24 mouse cellular contexts compared by ENCODE assay signal in the genomic region with DNA sequence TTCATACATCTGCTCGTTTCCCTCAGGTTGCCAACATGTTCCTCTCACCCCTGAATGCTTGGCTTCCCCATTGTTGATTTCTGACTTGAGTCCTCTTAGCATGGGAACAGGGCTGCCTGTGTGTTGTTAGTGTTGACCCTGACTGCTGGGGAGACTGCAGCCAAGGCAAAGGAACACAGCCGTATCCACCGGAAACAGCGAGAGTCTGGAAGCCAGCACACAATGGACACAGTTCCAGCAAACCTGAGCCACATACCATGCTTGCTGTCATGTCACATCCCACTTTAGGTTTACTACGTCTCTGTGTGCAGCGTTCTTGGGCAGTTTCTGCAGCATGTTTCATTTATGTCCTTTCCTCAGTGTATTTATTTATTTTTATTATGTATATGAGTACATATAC. TPM values are rescaled to one million over a fixed set of nuclear protein-coding genes. Genes with fewer than 3 reads are reported as not detected.
DNase-seq lines count a peak whose midpoint lies in the region; ATAC-seq lines count a peak whose summit lies in the region.
"Had no signal": no experiment of that assay in that cellular context is flagged by ENCODE, and none has a peak within 500 bp of the region (broad histone marks: within the 10 kb centered on the region; RNA-seq: fewer than 3 reads in every experiment).

No protein-coding gene starts in this region.

- no peaks in the 10 kb centered on the region for H3K36me3 ChIP-seq in heart, embryonic 11.5 days (ENCODE audit: control insufficient read depth, insufficient read depth, low read length)
- no peaks in the 10 kb centered on the region for H3K36me3 ChIP-seq in megakaryocyte, embryonic 14.5 days (replicated peaks; ENCODE audit: low read length)
- H3K36me3 ChIP-seq in heart, embryonic 15.5 days: no peaks in the 10 kb centered on the region
- H3K36me3 ChIP-seq: embryonic facial prominence, embryonic 12.5 days; forebrain, embryonic 12.5 days had no signal

- ATAC-seq in heart, embryonic 11.5 days (replicated peaks; ENCODE audit: insufficient number of reproducible peaks, low FRiP score, low TSS enrichment): no peak
- ATAC-seq in megakaryocyte, adult 5-6 weeks (ENCODE audit: poor library complexity, severe bottlenecking): no peak
- ATAC-seq in heart, embryonic 15.5 days (replicated peaks; ENCODE audit: insufficient number of reproducible peaks, insufficient read depth, low FRiP score, low read depth): no peak; the same call in 1 of the 2 replicates
- ATAC-seq: activated CD4-positive, CD25-positive, alpha-beta regulatory T cell, adult 4 months; liver, postnatal 0 days had no signal

- no peak overlapping the region for H3K9ac ChIP-seq in heart, embryonic 11.5 days (ENCODE audit: low read depth, low read length)
- H3K9ac ChIP-seq in heart, embryonic 15.5 days: no peak overlapping the region
- H3K9ac ChIP-seq: embryonic facial prominence, embryonic 12.5 days; forebrain, embryonic 12.5 days; hindbrain, embryonic 14.5 days; limb, embryonic 12.5 days; liver, postnatal 0 days had no signal

- intact Hi-C loops in heart, postnatal 25 days (cut with DNase I): no loop called here

- 63% methylated on average over 6 of the region's 6 CpGs for WGBS in heart, embryonic 11.5 days (ENCODE audit: insufficient replicate concordance)
- whole genome bisulfite sequencing in heart, embryonic 15.5 days: 58% methylated on average over 6 of the region's 6 CpGs

- H3K9me3 ChIP-seq in heart, embryonic 11.5 days (replicated peaks; ENCODE audit: control insufficient read depth, low read length): no peaks in the 10 kb centered on the region
- H3K9me3 ChIP-seq in megakaryocyte, embryonic 14.5 days: no peaks in the 10 kb centered on the region
- no peaks in the 10 kb centered on the region for H3K9me3 ChIP-seq in heart, embryonic 15.5 days (replicated peaks)
- H3K9me3 ChIP-seq: embryonic facial prominence, embryonic 12.5 days; forebrain, embryonic 12.5 days; G1E; limb, embryonic 12.5 days had no signal

- H3K4me1 ChIP-seq in heart, embryonic 11.5 days (ENCODE audit: control insufficient read depth, insufficient read depth, low read length): peaks cover 12% of the 10 kb centered on the region
- H3K4me1 ChIP-seq in megakaryocyte, embryonic 14.5 days: peaks cover 10% of the 10 kb centered on the region
- peaks cover 16% of the 10 kb centered on the region for H3K4me1 ChIP-seq in heart, embryonic 15.5 days (replicated peaks)
- H3K4me1 ChIP-seq: embryonic facial prominence, embryonic 12.5 days had no signal

- peak overlapping the region; percentile 41 for H3K27ac ChIP-seq in heart, embryonic 11.5 days (ENCODE audit: low read depth, low read length)
- peak overlapping the region; percentile 37; the same call in 1 of the 2 replicates for H3K27ac ChIP-seq in heart, embryonic 15.5 days
- H3K27ac ChIP-seq: embryonic facial prominence, embryonic 12.5 days; forebrain, embryonic 12.5 days; hindbrain, embryonic 14.5 days; limb, embryonic 12.5 days had no signal

- no peaks in the 10 kb centered on the region for H3K27me3 ChIP-seq in heart, embryonic 11.5 days (ENCODE audit: control insufficient read depth, insufficient read depth, low read length)
- no peaks in the 10 kb centered on the region for H3K27me3 ChIP-seq in megakaryocyte, embryonic 14.5 days (replicated peaks)
- H3K27me3 ChIP-seq in heart, embryonic 15.5 days: no peaks in the 10 kb centered on the region
- H3K27me3 ChIP-seq: CH12.LX; embryonic facial prominence, embryonic 12.5 days; forebrain, embryonic 12.5 days; limb, embryonic 12.5 days had no signal

- no peak for DNase-seq in heart, postnatal 25 days (ENCODE audit: low spot score)
- DNase-seq in adrenal gland, adult 8-10 months: no peak
- no peak for DNase-seq in urinary bladder, adult 2 months (ENCODE audit: low spot score)
- DNase-seq: B cell, adult 2 months; cerebellum, adult 2 months; cerebellum, postnatal 25 days; gastrocnemius, postnatal 36 days; kidney, adult 18-20 months; kidney, postnatal 4 days; liver, postnatal 0 days; thymus, adult 18-20 months; thymus, postnatal 36 days had no signal

- no peak overlapping the region for H3K4me3 ChIP-seq in heart, embryonic 11.5 days (ENCODE audit: low read depth, low read length)
- peak overlapping the region; percentile 53 for H3K4me3 ChIP-seq in megakaryocyte, embryonic 14.5 days (replicated peaks)
- H3K4me3 ChIP-seq in heart, embryonic 15.5 days: no peak overlapping the region
- H3K4me3 ChIP-seq: embryonic facial prominence, embryonic 12.5 days; forebrain, embryonic 12.5 days; limb, embryonic 12.5 days had no signal

- no peak overlapping the region for H3K4me2 ChIP-seq in heart, embryonic 11.5 days
- no peak overlapping the region for H3K4me2 ChIP-seq in heart, embryonic 15.5 days
- H3K4me2 ChIP-seq: embryonic facial prominence, embryonic 12.5 days; forebrain, embryonic 12.5 days; hindbrain, embryonic 14.5 days; limb, embryonic 12.5 days; liver, embryonic 11.5 days had no signal

RNA-seq across cellular contexts. Expression of a gene that starts 39.8 kb away (rescaled TPM):
- polyA plus RNA-seq in heart, embryonic 11.5 days (2014; fragmentation: Nextera tagmentation; extraction: Ambion mirVana): 8.3 and 12.4 TPM in 2 replicates
- total RNA-seq in heart, postnatal 25 days (2021): 10 to 100 TPM; 35.7 to 36.5 TPM
- 5.5 and 10.2 TPM in 2 replicates for polyA plus RNA-seq in megakaryocyte, embryonic 14.5 days (2012; ENCODE audit: insufficient read depth, low replicate concordance)
- total RNA-seq in megakaryocyte, adult 5-6 weeks (2015): 31.5 and 34.2 TPM in 2 replicates
- total RNA-seq in megakaryocyte, adult 5-6 weeks (2017): 40.5 and 49.7 TPM in 2 replicates
- polyA plus RNA-seq in heart, embryonic 15.5 days (2015; fragmentation: Nextera tagmentation; extraction: Ambion mirVana): 7.3 and 9.2 TPM in 2 replicates
- 10 to 100 TPM; 38.0 to 55.7 (median 50.2) TPM for total RNA-seq in adrenal gland, adult 8-10 months (2022)
- polyA plus RNA-seq in urinary bladder, adult 2 months (2012; rRNA removed): 32.5 and 38.1 TPM in 2 replicates
